Mouse (Mus musculus) adrenal gland, adult 18-20 months (tissue): ENCODE data around the gene Hsf4. TPM values are rescaled to one million over a fixed set of nuclear protein-coding genes. Genes with fewer than 3 reads are reported as not detected.
A peak's percentile ranks its signal among the peaks of the same experiment; 100 is the strongest.

ENCODE experiments used
- DNase-seq, 2 experiments: peaks; one replicate each; pipeline ENCODE4 v3.0.0; 2021 to 2022; ENCODE audit warnings: low spot score in 2 of 2
- total RNA-seq, 2 experiments: library from RNA; stranded (reverse); gene quantifications; 1 replicate in 1 of 2; 2 replicates in 1 of 2; pipeline ENCODE4 v1.2.3; 2021

Hsf4 gene
- total RNA-seq, 2 experiments from 2014 or later = 2.2 to 4.3 TPM

- DNase-seq = no peak
Measured at GRCm38 (mm10) chr8:105258911-105259720, 10.5 kb upstream of the Hsf4 start.

- DNase-seq = peak; percentile 73 to 84
Measured at GRCm38 (mm10) chr8:105259721-105260320, 9.8 kb upstream of the Hsf4 start.

GRCm38 (mm10) chr8:105260371-105261099 lies 9.1 kb upstream of the Hsf4 start:
- no peak for DNase-seq

DNA sequence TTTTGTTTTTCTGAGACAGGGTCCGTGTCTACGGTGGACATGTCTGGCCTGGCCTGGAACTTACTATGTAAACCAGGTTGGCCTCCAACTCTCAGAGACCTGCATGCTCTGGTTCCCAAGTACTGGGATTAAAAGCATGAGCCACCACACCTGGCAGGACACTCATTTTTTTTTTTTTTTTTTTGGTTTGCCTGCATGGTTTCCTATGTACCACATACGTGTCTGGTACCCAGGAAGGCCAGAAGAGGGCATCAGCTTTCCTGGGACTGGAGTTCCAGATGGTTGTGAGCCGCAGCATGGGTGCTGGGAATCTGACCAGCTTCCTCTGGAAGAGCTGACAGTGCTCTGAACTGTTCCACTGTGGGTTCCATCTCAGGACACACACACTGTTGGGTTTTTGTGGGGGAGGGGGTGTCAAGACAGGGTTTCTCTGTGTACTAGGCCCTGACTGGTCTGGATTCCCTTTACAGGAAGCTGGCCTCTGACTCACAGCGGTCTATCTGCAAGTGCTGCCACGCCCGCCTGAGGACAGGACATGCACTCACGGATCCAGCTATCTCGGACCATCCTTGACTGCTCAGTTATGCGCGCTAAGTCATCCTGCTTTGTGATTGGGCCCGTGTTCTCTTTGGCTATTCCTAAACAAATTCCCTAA lies 8.1 kb upstream of the Hsf4 start:
- no peak for DNase-seq

DNA sequence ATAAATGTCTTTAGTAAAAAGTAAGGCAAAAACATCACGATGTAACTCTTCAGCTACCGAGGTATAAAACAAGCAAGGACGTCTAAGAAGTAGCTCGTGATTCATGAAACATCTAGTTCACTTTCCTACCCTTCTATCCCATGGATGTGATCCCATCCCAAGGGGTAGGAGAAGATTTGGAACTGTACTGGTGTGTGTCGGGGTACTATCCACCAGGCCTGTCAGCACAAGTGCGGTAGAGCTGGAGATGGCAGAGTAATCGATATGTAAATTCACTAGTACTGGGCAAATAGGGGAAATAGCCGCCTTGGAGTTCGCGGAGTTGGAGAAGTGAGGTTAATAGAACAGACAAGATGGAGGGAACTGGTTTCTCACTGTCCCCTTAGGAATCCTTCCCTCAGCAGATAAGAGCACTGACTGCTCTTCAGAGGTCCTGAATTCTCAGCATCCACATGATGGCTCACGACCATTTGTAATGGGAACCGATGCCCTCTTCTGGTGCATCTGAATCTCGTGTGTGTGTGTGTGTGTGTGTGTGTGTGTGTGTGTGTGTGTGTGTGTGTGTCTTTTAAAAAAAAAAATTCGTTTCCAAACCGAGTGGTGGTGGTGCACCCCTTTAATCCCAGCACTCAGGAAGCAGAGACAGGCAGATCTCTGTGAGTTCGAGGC lies 6.2 kb upstream of the Hsf4 start:
- no peak for DNase-seq

- peak; percentile 78 to 79 for DNase-seq
Measured at GRCm38 (mm10) chr8:105264024-105264982, 5.3 kb upstream of the Hsf4 start, which contains the start of the genes Tradd and Fbxl8. Gene Tradd, minus strand, starts transcription at chr8:105264609. Gene Fbxl8, plus strand, starts transcription at chr8:105264648.

GRCm38 (mm10) chr8:105265128-105265527 lies 4.5 kb upstream of the Hsf4 start:
- no peak for DNase-seq

DNA sequence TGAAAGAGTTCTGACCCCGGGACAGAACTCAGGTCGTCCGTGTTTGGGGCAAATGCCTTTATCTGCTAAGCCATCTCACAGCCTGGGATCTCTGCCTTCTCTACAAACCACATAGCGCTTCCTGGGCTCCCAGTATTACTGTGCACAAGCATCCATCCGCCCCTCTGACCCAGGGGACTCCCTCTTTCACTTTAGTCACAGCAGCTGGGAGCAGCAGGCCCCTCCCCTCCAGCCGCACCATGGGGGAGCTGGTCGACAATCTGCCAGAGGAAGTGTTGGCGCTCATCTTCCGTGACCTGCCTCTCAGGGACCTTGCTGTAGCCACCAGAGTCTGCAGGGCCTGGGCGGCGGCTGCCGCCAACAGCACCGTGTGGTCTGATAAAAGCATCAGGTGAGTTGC lies 2.8 kb upstream of the Hsf4 start:
- DNase-seq = no peak

- DNase-seq = no peak
Measured at GRCm38 (mm10) chr8:105268342-105269074, 1.1 kb upstream of the Hsf4 start.

DNA sequence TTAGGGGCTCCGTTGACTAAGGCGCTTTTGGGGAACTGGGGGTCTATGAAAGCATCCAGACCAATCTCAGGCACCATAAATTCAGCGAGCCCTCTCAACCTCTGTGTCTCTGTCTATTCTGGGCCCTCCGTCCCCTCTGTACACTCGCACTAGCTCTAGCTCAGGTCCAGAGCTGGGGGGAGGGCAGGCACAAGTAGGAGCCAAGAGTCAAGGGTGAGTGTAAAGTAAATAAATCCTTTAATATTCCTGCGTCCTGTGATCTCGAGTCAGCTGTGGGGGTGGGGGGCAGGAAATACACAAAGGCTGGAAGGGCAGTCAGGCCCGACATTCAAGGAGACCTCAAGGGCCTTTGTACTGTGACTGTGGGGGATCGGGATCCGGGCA lies 534 bp upstream of the Hsf4 start:
- no peak for DNase-seq

DNA sequence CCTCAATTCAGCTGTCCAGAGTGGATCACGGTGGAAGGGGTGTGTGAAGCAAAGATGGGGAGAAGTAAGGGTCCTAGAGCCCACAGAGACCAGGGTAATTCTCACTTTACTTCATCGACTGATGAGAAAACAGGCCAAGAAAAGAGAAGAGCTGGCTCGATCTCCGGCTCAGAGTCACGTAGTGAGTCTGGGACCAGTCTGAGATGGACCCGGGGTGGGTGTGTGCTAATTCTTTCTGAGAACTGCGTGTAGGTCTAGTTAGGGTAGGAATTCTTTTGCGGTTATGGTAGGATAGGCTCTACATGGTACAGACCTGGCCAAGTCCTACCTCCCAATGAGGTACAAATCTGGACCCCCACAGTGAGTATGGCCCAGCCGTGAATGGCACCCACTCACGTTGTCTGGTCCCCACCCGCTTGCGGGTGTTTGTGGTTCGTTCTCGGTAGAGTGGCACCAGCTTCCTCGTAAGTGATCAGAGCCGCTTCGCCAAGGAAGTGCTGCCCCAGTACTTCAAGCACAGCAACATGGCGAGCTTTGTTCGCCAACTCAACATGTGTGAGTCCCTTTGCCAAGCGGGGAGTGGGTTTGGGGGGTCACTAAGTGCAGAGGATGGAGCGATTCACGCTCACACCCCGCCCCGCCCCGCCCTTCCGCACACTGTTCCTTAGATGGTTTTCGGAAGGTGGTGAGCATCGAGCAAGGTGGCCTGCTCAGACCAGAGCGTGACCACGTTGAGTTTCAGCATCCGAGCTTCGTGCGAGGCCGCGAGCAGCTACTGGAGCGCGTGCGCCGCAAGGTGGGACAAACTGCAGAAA lies 707 bp downstream of the Hsf4 start:
- no peak for DNase-seq

GRCm38 (mm10) chr8:105270916-105271186 lies 1.2 kb downstream of the Hsf4 start:
- DNase-seq = no peak

- no peak for DNase-seq
Measured at GRCm38 (mm10) chr8:105275387-105275786, 5.8 kb downstream of the Hsf4 start.

DNA sequence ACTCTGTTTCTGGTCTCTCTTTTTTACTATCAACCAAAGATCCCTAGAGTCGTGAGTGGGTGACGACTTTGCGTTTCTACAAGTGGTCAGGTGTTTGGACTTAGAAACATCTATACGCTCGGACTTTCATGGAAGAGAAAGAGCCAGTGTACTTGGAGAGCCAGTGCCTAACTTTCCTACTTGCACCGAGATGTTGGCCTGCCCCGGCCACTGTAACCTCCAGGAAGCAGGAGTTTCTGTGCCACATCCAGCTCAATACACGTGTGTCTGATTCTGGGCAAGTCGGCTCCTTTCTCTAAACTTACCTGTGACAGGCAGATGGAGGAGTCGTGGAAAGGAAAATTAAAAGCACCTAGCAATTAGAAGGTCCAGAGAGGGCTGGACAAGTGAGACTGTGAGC lies 6.2 kb downstream of the Hsf4 start, which contains the start of gene Nol3:
TSS of gene Nol3 (plus strand) at position 301 of the 400 bp plus-strand sequence.
- DNase-seq = no peak

GRCm38 (mm10) chr8:105276292-105277120 lies 6.9 kb downstream of the Hsf4 start:
- DNase-seq = peak; percentile 41 to 57

GRCm38 (mm10) chr8:105278911-105279334 lies 9.3 kb downstream of the Hsf4 start:
- peak; percentile 68 to 78 for DNase-seq

- no peak for DNase-seq
Measured at GRCm38 (mm10) chr8:105280567-105280966, 11.0 kb downstream of the Hsf4 start.
